Mouse (Mus musculus) kidney, adult 2 months (tissue): ENCODE results near the gene Sec31b.

Experiments used
- CTCF ChIP-seq: fragments of 200-500 bp; conservative IDR thresholded peaks from 2 replicates; pipeline ENCODE4 v1.5.1; 2011; ENCODE audit warnings: low read depth, mild to moderate bottlenecking, control low read depth, low read length, moderate library complexity, mixed read lengths; ENCODE audit not compliant: insufficient read depth, insufficient read length
- POLR2A ChIP-seq: fragments of 200-500 bp; IDR thresholded peaks from one replicate; pipeline ENCODE4 v1.6.1; 2011; ENCODE audit warnings: low read depth, low read length, control low read depth

DNA sequence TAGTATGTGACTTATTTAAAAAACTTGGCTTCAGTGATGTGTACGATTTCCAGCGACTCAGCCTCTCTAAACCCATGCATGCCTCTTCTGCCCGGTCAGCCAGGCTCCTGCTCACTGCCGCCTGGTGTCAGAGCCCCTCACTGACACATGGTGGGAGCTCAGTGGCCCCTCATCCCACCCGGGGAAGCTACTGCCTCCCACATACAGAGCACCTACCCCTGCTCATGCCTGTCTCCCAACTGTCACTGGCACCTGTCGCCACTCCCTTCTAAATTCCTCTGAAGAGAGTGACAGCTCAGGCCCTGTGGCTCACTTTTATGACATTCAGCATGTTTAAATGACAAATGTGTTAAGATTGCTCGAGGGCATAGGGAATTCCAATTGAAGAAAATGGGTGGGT, 30.6 kb upstream of the Sec31b start:
- TF ChIP-seq CTCF (no peak), POLR2A (no peak)
